Mouse (Mus musculus) testis, adult 2 months (tissue): ENCODE results near the gene A430078G23Rik.

ENCODE experiments used
- CTCF ChIP-seq: fragments of 200-500 bp; IDR thresholded peaks from 2 replicates; pipeline ENCODE4 v1.5.1; 2012; ENCODE audit warnings: low read depth, mild to moderate bottlenecking, inconsistent platforms, low read length, moderate library complexity; ENCODE audit not compliant: control insufficient read depth, insufficient read depth, insufficient replicate concordance
- POLR2A ChIP-seq: fragments of 200-500 bp; IDR thresholded peaks from 2 replicates; pipeline ENCODE4 v1.6.1; 2012; ENCODE audit warnings: low read depth, mild to moderate bottlenecking, inconsistent platforms, low read length, moderate library complexity; ENCODE audit not compliant: control insufficient read depth

GRCm38 (mm10) chr8:3335881-3336280 lies 17.3 kb upstream of the A430078G23Rik start:
- TF ChIP-seq POLR2A (no peak), CTCF (no peak)
